Mouse (Mus musculus): Measurements from ENCODE around the gene Nrn1. TPM values are rescaled to one million over a fixed set of nuclear protein-coding genes. Genes with fewer than 3 reads are reported as not detected.

Nrn1 gene
- total RNA-seq, 2 experiments from 2014 or later = 4.4 to 5.6 TPM

DNA sequence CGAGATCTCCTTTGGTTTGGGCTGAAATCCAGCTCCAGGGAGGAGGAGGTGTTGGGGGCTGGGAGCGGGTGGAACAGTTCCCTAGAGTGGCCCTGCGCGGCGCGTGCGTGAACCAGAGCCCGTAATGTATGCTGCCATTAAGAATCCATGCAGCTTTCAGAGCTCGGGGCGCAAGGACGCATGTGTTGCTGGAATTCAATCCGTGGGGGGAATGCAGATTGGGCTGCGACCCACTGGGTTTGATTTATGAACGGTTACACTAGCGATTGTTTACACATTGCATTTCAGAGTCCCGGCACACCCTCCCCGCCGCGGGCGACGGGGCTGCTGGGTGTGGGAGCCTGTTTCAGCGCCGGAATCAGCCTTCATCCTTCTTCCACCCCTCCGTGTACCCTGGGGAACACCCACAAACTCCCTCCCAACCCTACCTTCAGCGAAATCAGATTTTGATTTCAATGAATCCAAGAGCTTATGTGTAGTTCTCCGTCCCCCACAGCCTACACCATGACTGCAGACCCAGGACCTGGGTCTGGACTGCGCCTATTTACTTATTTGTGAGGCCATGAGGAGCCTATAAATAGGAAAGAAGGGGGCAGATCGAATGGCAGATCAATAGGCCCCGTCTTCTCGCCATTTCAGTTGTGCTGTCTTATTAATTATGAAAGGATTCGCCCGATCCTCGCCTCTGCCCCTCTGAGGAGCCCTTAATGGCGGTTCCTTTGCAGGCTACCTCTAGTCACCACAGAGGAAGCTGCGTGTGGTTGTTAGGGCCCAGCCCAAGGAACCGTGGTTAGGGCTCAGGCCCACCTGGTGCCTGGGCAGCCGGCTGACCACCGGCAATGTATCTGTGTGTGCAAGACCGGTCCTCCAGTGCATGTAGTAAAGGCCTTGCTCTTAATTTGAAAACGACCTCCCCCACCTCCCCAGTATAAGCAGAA, 10.1 kb downstream of the Nrn1 start:
- peak in 1 of 2 experiments; percentile 49 for DNase-seq

DNA sequence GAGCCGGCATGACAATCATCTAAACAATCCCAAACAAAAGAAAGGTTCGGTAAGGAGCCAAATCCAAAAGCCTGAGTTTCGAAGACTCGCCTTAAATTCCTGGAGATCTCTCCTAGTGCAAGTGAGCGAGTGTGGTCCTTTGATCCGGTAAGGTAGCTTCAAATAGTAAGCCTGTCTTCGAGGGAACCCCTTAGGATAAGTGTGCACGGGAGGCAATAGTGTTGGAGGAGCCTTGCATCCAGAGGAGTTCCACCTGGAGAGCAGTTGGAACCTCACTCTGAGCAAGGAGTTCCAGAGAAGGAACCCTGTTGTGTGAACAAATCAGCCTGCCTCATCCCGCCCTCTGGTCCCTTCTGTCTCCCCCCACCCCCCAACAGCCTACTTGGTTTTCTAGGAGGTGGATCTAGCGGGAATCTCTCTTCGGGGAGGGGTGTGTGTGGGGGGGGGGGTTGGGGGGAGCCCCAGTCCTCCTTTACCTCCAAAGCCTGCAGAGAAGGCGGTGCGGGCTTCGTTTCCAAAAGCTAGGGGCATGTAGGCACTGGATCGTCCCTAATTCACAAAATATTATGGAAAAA, 11.1 kb downstream of the Nrn1 start:
- peak in 1 of 2 experiments; percentile 18 for DNase-seq

DNA sequence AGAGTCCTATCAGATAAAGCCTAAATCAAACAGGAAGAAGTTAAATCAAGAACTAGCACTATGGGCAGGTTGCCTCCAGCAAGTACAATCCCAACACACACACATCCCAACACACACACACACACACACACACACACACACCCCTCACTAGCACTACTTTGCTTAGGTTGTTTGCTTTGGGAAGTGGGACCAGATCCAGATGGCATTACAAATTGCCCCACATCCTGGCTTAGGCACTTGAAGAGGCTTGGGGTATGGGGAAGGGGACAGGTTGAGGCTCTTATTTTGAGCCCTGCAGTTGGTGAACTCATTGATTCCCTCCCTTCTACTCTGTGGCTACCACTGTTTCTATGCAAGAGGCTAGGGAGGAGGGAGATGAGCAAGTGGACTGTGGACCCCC, 12.6 kb downstream of the Nrn1 start:
- DNase-seq = no peak

DNA sequence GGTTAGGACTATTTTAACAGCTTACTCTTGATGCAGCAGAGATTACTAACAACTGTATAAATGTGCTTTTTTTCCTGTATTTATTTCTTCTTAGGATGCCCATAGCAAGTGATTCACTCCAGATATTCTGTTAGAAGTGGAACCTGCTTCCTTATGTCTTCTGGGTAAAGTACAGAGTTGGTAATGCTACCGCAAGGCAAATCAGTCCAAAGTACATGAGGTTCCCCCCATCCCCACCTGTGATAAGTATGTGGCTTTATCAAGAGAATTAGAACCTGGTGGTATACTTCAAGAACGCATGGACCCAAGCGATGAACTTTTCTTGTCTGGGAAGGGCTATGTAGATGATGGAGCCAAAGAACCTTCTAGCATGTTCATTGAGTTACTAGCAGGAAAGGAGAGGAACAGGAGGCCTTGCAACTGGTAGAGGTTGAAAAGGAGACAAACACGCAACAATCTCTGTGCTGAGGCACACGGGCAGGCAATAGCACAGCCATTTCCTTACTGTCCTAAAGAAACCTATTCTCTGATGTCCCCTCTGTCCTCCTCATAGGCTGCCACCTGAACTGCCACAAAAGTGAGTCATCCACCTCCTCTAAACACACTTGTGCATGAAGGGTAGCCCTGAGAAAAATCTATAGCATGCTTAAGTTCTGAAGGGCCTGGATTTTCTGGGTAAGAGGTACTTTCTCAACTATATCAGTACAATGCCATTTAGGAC, 14.5 kb downstream of the Nrn1 start:
- DNase-seq = no peak

DNA sequence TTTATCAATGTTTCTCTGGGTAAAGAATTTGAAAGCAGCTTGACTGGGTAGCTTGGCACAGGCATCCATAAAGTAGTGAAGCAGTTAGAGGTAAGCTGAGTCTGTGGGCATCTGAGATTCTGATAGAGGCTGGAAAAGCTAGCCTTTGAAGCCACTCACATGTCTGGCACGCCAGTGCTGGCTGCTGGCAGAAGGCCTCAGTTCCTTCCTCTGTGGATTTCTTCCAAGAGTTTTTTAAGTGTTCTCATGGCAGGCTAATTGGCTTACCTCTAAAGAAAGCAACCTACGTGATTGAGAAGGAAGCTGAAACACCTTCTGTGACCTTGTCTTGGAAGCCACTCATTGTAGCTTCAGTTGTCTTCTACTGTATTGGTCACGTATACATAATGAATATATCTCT, 17.6 kb downstream of the Nrn1 start:
- DNase-seq = peak; percentile 68

DNA sequence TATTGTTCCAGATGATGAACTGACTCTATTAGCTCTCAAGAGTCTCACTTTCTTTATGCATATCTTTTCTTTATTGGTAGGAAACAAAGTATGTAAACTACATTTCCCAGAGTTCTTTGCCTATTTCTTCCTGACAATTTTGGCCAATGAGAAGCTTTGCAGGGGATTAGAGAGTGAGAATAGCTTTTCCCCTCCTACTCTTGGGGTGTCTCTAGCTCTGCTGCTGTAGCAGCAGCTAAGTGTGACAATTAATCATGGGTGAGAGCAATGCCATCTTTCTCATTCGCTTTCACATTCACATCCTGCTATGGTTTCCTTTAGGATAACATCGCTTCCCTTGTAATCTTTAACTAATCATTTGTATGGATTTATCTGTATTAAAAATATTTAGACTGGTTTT, 18.2 kb downstream of the Nrn1 start:
- DNase-seq = no peak

DNA sequence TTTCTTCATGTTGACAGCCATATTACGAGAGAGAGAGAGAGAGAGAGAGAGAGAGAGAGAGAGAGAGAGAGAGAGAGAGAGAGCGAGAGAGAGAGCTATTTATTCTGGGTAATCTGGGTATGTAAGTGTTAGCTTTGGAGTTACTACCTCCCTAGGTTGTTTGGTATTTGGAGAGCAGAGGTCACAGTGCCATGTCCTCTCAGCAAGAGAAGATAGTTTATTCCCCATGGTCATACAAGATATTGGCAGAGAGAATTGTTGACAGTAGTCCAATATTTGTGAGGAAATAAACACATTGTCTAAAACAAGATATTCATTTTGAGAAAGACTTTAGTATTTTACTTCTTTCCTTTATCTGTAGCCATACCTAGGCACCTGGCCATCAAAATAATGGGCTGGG, 20.8 kb downstream of the Nrn1 start:
- DNase-seq = no peak

DNA sequence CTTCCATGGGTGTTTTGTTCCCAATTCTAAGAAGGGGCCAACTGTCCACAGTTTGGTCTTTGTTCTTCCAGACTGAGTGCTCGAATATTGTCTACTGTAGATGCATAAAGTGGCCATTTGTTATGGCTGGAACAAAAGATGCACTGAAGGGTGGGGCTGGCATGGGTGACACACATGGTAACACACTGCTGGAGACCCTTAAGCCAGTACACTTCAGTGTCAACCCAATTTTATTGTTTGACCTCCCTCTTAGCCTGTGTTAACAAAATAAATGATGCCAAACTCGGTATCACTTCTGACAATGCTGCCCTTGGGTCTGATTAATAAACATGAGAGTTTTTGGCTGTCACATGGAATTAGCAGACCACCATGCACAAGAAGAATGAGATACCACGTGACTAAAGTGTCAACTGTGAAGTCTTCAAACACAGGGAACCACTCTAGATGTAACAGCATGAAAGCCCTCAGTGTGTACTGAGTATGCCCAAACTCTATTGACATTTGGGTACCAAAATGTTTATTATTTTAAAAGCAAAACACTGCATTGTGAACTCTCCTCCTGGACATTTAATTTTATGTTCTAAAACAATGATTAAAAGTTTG, 27.7 kb downstream of the Nrn1 start:
- DNase-seq = no peak

DNA sequence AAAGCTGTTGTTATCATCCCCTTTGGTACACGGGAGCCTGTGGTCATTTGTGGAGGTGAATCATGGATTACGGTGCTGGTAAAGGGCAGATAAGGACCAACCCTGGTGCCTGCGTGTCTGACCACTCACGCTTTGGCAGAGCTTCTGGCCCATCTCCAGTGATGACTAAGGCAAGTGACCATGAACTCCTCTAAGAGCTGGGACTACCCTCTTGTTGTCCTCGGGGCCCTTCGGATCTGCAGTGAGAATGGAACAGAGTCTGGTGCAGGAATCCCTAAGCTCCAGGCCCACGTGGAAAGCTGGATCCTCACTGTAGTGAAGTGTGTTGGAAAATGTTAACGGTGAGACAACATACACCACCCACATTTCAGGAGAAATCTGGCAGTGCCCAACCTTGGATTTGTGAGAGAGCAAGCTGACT, 38.6 kb downstream of the Nrn1 start:
- peak; percentile 72 to 77 for DNase-seq

DNA sequence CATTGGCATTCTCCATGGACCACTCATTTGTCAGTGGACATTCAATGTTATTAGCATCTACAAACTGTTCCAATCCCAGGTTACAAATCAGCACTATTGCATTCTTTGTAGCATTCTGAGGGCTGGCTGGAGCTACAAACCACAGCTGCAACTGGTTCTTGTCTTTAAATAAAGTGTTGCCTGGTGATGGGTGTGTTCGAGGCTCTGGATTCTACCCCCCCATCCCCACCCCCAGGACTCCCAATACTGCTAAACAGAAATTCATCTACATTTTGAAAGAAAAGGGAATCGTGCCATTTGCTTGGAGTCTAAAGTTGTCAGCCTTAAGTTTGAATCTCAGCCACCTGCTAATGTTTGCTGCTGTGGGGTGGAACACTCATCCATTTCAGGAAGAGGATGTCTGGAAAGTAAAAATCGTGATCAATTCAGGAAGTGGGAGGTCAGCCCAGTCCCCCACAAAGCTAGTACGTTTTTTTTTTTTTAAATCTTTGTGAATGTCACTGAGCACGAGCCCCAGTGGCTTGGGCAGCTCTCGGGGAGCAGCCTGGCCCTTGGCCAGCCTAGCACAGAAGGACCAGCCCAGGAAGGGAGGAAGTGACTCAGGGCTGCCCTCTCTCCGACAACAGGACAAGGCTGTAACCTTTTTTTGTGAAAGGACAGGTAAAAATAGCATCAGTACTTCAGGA, 39.3 kb downstream of the Nrn1 start:
- peak in 1 of 2 experiments; percentile 70 for DNase-seq

DNA sequence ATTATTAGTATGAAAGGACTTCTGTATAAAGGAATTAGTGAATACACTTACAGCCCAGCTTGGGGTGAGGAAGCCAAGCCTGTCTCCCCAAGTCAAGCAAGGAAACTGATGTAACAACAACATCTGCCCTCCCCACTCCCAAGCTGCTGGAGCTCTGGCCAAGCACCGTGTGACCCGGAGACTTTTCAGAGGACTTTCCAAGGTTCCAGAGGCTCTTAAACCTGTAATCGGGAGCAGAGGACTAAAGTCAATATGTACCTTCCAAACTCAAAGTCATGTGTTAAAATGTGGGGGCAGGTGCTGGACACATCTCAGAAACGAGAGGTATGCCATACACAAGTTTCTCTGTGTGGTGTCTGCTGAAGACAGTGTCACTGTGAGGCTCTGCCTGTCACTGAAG, 51.4 kb downstream of the Nrn1 start:
- no peak for DNase-seq

DNA sequence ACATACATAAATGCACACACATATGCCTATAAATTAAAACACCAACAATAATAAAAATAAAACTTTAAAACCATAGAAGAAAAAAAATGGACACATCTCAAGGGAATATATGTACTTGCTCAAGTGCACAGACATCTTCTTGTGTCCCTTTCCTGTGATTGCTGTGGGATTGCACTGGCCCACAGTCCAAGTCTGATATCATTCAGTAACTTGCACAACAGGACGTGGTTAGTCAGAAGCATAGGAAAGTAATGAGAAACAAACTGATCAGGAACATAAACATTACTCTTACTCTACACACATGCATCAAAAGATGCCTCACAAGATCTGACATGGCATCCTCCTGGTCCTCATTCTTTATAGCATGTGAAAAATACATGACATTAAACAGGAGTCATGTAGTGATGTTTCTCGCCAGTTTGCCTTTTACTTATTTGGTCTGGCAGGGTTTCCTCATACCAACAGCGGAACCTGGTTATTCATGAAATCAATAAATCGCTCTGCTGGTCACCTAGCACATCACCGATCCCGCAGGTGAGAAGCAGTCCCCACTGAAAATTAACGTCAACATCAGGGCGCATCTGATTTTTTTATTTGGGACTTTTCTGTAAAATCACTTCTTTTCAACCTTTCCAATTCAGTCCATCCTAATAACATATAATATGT, 54.1 kb downstream of the Nrn1 start:
- no peak for DNase-seq

DNA sequence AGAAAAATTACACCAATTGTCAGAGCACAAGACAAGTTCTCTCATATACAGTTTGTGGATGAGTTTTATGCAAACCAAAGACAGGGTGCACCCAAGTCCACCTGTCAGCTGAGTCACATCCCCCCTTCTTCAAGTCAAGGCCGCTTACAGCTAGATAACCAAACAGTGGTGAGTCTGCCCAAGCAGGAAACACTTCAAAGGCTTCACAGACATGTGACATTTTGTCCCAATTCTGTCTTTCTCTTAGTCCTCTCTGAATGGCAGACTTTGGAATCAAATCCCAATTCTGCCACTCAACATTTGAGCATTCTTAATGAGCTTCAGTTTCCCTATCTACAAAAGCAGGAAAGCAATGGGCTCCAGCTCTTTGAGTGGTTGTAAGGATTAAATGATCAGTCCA, 55.6 kb downstream of the Nrn1 start:
- DNase-seq = no peak

All from heart, adult 18-20 months (tissue).